Mouse (Mus musculus) layer of hippocampus, adult 2 months (tissue): ENCODE data around the gene Xrn1. TPM values are rescaled to one million over a fixed set of nuclear protein-coding genes. Genes with fewer than 3 reads are reported as not detected.
"Not testable (repeated sequence)": the region's sequence is repeated elsewhere in the genome, so short reads cannot be mapped to it uniquely, and the experiment has no call there.

Source experiments
- DNase-seq, 2 experiments: peaks; one replicate each; pipeline ENCODE4 v3.0.0; 2022; ENCODE audit warnings: low spot score in 2 of 2
- H3K27ac ChIP-seq: fragments of 200-600 bp; 2 replicates; pipeline ENCODE4 v1.8.1; 2022
- H3K4me3 ChIP-seq: fragments of 200-600 bp; 2 replicates; pipeline ENCODE4 v1.8.1; 2022; ENCODE audit warnings: mild to moderate bottlenecking
- CTCF ChIP-seq: fragments of 200-600 bp; conservative IDR thresholded peaks from 2 replicates; pipeline ENCODE4 v1.8.1; 2022; ENCODE audit warnings: antibody characterized with exemption, mild to moderate bottlenecking, moderate library complexity
- total RNA-seq, 2 experiments: library from RNA; stranded (reverse); gene quantifications; 2 replicates each; pipeline ENCODE4 v1.2.3; 2021

The Xrn1 gene
- total RNA-seq, 2 experiments from 2014 or later = 27.8 to 33.1 TPM

DNA sequence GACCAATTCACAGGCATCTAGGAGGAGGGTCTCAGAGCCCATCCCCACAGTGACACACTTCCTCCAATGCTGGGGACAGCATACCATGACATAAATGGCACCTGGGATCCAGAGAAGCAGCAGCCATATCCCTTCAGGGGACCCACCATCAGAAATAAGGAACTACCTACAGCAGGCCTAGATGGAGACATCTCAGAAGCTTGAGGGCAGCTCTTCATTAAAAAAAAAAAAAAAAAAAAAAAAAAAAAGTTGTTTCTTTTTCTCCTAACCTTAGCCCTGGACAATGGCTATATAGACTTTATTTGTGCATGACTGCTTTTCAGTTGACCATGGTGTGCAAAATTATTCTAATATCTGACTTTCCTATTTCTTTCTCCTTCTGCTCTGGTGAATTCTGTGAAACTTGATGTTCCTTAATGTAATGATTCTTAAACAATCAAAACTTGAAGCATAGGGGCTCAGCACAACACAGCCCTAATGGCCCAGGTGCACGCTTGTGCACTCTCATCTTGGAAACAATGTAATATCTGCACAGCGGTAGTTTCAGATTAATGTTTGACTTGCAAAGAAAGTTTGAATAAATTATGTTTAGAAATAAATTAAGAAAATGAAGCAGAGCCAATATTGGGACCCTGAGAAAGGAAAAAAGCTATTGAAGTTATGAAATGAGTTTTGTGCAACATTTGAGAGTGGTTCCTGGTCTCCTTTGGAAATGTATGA lies 108.7 kb downstream of the Xrn1 start:
- no peak for DNase-seq

DNA sequence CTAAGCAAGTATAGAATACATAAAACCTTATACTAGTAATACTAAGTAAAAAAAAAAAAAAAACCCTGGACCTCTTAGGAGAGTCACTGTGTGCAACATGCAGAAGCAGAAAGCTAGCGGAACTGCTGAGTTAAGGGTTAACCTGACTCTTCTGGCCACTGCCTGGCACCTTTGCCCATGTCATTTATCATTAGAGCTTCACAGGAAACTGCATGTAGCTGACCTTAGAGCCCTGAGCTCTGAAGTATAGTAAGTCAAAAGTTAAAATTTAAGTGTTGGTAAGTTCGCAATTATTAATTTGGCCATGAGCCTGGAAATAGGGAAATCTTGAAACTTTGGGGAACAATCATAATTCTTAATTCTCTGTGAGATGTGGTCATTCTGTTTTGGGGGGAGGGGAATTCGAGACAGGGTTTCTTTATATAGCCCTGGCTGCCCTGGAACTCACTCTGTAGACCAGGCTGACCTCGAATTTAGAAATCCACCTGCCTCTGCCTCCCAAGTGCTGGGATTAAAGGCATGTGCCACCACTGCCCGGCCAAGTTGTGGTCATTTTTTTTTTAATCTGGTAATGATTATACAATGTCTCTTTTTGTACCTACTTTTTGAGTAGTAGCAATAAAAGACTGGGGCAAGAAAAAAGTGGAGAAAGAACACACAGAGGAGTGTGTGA lies 109.4 kb downstream of the Xrn1 start:
- H3K27ac ChIP-seq = no peak overlapping the region
- DNase-seq = no peak
- TF ChIP-seq CTCF = no peak
- no peak overlapping the region for H3K4me3 ChIP-seq

More for the DNA sequence above, 108.7 kb downstream of the Xrn1 start:
- TF ChIP-seq CTCF = no peak
- H3K4me3 ChIP-seq = no peak overlapping the region
- H3K27ac ChIP-seq = no peak overlapping the region

DNA sequence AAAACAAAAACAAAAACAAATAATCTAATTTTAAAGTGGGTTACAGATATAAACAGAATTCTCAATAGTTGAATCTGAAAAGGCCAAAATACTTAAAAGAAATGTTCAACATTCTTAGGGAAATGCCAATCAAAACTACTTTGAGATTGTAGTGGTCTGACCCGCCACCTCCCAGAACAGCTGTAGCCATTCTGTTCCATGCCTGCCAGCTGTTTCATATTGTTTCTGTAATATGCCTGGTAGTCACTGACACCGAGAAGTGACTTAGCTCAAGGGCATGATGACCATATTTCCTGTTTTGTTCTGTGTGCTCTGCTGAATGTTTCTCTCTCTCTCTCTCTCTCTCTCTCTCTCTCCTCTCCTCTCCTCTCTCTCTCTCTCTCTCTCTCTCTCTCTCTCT lies 112.9 kb downstream of the Xrn1 start:
- DNase-seq = no peak
- no peak for TF ChIP-seq CTCF
- Histone ChIP-seq H3K27ac (no peak overlapping the region), H3K4me3 (no peak overlapping the region)

DNA sequence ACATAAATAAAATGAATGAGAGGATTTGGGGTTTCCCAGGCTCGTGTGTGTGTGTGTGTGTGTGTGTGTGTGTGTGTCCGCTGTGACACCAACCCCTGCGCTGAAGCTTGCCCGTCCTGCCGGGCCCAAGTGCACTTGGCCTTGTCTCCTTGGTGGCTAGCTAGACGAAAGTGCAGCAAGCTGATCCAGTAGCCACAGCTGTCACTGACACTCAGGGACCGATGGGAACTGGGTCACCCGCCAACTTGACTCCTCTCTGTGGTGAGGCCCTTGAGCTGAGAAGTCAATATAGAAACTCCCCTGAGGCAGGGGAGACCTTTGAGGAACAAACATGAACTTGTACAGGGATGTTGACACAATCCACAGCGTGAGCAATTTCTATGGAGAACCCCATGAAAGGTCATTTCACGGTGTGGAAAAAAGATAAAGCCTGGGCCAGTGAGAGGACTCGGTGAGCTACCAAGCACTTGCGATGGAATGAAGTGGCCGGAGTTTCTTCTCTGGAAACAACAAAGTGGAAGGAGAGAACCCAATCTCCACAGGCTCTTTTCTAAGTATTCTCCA lies 124.3 kb downstream of the Xrn1 start:
- H3K4me3 ChIP-seq = no peak overlapping the region
- no peak for TF ChIP-seq CTCF
- H3K27ac ChIP-seq = no peak overlapping the region
- no peak for DNase-seq

DNA sequence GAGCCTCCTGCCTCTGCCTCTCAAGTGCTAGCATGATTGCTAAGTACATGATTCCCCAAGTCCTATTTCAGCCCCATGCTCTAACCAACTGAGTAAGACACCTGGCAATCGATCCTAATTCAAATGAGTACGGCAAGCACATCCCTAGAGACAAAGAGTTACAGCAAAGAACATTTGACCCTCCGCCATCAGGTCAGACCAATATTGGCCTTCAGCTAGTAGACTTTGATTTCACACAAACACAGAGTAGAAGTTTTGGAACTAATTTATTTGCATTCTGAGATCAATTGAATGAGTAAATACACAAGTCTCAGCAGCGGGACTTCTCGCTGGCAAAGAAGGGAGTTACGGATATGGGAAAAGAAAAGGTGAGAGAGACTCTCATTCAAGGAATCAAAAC lies 130.7 kb downstream of the Xrn1 start:
- H3K27ac ChIP-seq = no peak overlapping the region
- no peak for DNase-seq
- no peak for TF ChIP-seq CTCF
- H3K4me3 ChIP-seq = no peak overlapping the region

DNA sequence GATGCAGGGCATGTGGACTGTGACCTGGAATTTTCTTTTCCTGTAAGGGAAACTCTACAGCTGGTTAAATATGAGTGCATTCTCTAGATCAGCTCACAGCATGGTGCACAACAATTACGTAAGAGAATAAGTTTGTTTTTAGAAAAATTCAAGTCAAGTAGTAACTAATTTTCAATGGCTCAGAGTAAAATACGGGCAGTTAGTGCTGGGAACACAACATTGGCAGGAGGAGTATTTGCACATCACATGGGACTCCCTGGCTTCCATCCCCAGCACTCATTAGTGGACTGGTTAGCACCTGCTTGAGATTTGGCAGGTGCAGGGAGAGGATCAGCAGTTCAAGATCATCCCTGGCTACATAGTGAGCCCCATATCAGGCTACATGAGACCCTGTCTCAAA lies 133.1 kb downstream of the Xrn1 start:
- no peak for TF ChIP-seq CTCF
- Histone ChIP-seq H3K4me3 (no peak overlapping the region), H3K27ac (no peak overlapping the region)
- no peak for DNase-seq

DNA sequence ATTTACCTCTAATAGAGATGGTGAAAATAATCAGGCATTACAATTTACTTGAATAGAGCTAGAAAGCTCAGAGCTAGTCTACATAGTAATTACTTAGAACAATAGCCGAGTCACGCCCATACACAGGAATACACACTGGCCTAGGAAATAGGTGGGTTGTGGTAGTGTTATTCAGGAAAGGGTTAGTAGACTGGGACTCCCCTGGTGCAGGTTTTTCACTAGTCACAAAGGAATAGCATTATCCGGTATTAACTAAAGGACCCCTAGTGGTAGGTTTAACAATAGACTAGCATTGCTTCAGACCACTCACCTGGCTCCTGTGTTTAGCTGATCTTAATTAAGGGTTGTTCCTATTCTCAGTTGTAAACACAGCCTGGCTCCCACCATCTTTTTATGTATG lies 133.9 kb downstream of the Xrn1 start:
- not testable (repeated sequence) for H3K4me3 ChIP-seq, H3K27ac ChIP-seq, DNase-seq
- peak; percentile 37 for TF ChIP-seq CTCF

DNA sequence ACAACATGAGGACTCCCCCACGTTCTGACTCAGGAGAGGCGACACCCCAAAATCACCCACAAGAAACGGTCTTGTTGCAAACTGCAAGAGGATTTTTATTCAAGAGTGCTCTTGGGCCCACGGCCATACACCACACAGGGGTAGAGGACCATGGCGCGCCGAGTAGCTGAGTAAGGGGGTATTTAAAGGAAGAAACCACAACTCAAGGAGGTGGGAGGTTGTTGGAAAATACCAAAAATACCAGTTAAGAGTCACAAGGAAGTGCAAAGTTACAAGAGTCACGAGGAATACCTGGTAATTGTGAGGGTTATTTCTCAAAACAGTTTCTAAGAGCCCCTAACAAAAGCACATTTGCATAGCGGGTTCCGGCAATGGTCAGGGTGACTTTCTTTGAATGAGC lies 138.1 kb downstream of the Xrn1 start:
- not testable (repeated sequence) for H3K4me3 ChIP-seq, H3K27ac ChIP-seq, DNase-seq

DNA sequence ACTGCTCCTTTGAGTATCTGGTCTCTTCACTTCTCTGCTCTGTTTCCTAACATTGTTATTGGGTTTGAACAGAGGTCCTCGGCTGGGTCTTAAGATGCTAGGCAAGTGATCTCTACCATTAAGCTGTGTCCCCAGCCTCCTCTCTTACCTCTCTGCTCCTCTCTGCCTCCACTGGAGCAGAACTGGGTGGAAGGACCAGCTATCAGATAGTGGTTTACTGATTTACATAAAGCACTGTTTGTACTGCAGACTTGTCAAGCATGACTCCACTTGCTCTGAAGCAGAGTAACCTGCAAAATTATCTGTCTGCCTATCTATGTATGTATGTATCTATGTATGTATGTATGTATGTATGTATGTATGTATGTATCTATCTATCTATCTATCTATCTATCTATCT lies 138.7 kb downstream of the Xrn1 start:
- Histone ChIP-seq H3K27ac (no peak overlapping the region), H3K4me3 (no peak overlapping the region)
- no peak for TF ChIP-seq CTCF
- DNase-seq = no peak

DNA sequence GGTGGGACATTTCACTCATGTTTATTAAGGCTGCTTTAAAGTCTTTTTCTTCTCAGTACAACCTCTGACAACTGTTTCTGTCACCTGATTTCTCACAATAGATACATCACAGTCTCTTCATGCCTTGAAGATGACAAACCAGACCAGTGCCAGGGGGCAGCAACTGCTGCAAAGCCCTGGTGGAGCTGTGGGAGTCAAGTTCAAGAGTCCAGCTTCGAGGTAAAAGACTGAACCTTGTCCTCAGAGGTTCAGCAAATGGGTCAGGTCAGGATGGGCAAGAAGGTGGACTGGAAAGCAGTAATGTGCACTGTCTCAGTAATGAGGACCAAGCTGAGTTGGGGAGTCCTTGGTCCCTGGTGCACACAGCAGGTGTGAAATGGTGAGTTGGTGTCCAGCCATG lies 139.8 kb downstream of the Xrn1 start:
- no peak for DNase-seq
- Histone ChIP-seq H3K27ac (no peak overlapping the region), H3K4me3 (no peak overlapping the region)
- TF ChIP-seq CTCF = no peak

DNA sequence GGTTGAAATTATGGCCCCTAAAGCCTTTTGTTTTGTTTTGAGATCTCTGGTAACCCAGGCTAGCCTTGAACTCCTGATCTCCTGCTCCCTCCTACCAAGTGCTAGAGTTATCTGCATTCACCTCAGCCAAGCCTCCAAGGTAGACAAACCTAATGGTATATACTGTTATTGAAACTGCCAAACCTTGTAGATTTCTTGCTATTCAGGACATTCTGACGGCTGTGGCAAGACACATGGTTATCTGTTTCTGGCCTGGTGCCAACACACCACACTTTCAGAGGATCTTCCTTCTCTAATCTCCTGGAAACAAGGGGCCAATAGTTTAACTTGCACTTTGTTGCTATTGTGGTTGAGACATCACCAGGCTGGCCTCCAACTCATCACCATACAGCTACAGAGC lies 140.6 kb downstream of the Xrn1 start:
- TF ChIP-seq CTCF = no peak
- Histone ChIP-seq H3K27ac (no peak overlapping the region), H3K4me3 (no peak overlapping the region)
- no peak for DNase-seq

DNA sequence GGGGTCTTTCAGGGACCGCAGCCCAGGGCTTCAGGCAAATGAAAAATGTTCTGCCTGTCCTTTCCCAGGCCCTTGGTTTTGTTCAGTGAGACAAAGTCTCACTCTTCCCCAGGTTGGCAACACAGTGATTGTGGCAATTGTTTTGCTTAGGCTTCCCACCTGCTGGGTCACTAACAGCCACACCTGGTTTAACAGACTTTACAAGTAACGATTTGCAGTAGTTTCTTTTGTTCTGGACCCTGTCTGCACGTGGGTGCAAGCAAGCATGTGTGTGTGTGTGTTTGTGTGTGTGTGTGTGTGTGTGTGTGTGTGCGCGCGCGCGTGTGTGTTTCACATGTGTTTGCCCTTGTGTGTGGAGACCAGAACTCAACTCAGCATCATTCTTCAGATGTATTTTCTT lies 148.3 kb downstream of the Xrn1 start:
- Histone ChIP-seq H3K27ac (no peak overlapping the region), H3K4me3 (no peak overlapping the region)
- TF ChIP-seq CTCF = no peak
- DNase-seq = no peak

Other genes starting within 250 kb of the Xrn1 start
- 10 to 100 TPM; 45.2 to 49.2 TPM for gene Trpc1, start 204.4 kb upstream of the Xrn1 start, total RNA-seq
- 10 to 100 TPM in 1 of 2 experiments, 1 to 10 TPM in 1; 9.2 to 12.3 TPM for gene Pls1, start 109.4 kb upstream of the Xrn1 start, total RNA-seq
- gene Atr, start 97.2 kb upstream of the Xrn1 start, total RNA-seq = 10 to 100 TPM; 11.8 to 13.4 TPM
- 1 to 10 TPM; 4.5 to 5.6 TPM for gene Gk5, start 164.6 kb downstream of the Xrn1 start, total RNA-seq
- gene Tfdp2, start 241.5 kb downstream of the Xrn1 start, total RNA-seq = 10 to 100 TPM; 42.7 to 46.1 TPM